Mouse (Mus musculus): ENCODE measurements at regions not wholly inside any gene's neighbourhood (a gene's known extent, or its start where the extent isn't known, plus 50 kb on each side); places are given as distances from the start of the nearest gene placed in this dataset.

- TF ChIP-seq CHD2 (IDR thresholded peaks at IDR 0.05; ENCODE audit: low read depth, low read length) (no peak), MAFK (IDR thresholded peaks at IDR 0.05; ENCODE audit: insufficient read depth, low read depth, low read length) (no peak), ZC3H11A (IDR thresholded peaks at IDR 0.05; ENCODE audit: borderline replicate concordance, low read depth, low read length) (no peak), HCFC1 (IDR thresholded peaks at IDR 0.05; ENCODE audit: borderline replicate concordance, insufficient read depth, low read length) (no peak)
Measured at GRCm38 (mm10) chr9:61175381-61175780, 196.8 kb upstream of the Tle3 start.

All from ES-E14 (cell line).